Mouse (Mus musculus) adrenal gland, postnatal 14 days (tissue): ENCODE results near the gene Man1c1. TPM values are rescaled to one million over a fixed set of nuclear protein-coding genes. Genes with fewer than 3 reads are reported as not detected.

Experiments used
- DNase-seq: peaks from one replicate; pipeline ENCODE4 v3.0.0; 2021; ENCODE audit warnings: mixed read lengths
- total RNA-seq: library from RNA; stranded (reverse); gene quantifications from 2 replicates; pipeline ENCODE4 v1.2.3, GENCODE M21; 2021

Man1c1 gene
- total RNA-seq, 1 experiment from 2014 or later: 21.5 TPM

- DNase-seq: no peak
Observed at GRCm38 (mm10) chr4:134548169-134548938, 155.7 kb downstream of the Man1c1 start.

- DNase-seq: peak; percentile 58
Observed at GRCm38 (mm10) chr4:134546814-134547705, 157.0 kb downstream of the Man1c1 start.

- DNase-seq: peak; percentile 97
Observed at GRCm38 (mm10) chr4:134543261-134543660, 160.8 kb downstream of the Man1c1 start.

- no peak for DNase-seq
Observed at GRCm38 (mm10) chr4:134542726-134543125, 161.4 kb downstream of the Man1c1 start.

- DNase-seq: no peak
Observed at GRCm38 (mm10) chr4:134538997-134539580, 165.0 kb downstream of the Man1c1 start.

- peak; percentile 77 for DNase-seq
Observed at GRCm38 (mm10) chr4:134535787-134536151, 168.3 kb downstream of the Man1c1 start.

- peak; percentile 99 for DNase-seq
Observed at GRCm38 (mm10) chr4:134534932-134535786, 168.9 kb downstream of the Man1c1 start, which contains the start of gene Mtfr1l. Mtfr1l (minus strand) TSS chr4:134535387.

- peak; percentile 87 for DNase-seq
Observed at GRCm38 (mm10) chr4:134534124-134534886, 169.8 kb downstream of the Man1c1 start.

- no peak for DNase-seq
Observed at GRCm38 (mm10) chr4:134533421-134533820, 170.7 kb downstream of the Man1c1 start.

- DNase-seq: no peak
Observed at GRCm38 (mm10) chr4:134532928-134533327, 171.2 kb downstream of the Man1c1 start.

GRCm38 (mm10) chr4:134526220-134526619 lies 177.9 kb downstream of the Man1c1 start:
- no peak for DNase-seq

GRCm38 (mm10) chr4:134525806-134526205 lies 178.3 kb downstream of the Man1c1 start:
- DNase-seq: no peak

GRCm38 (mm10) chr4:134523447-134523846 lies 180.6 kb downstream of the Man1c1 start:
- peak; percentile 42 for DNase-seq

- DNase-seq: no peak
Observed at GRCm38 (mm10) chr4:134519281-134519680, 184.8 kb downstream of the Man1c1 start.

- DNase-seq: no peak
Observed at GRCm38 (mm10) chr4:134518541-134518940, 185.5 kb downstream of the Man1c1 start.

GRCm38 (mm10) chr4:134517719-134518118 lies 186.4 kb downstream of the Man1c1 start:
- no peak for DNase-seq

- peak; percentile 76 for DNase-seq
Observed at GRCm38 (mm10) chr4:134516981-134517380, 187.1 kb downstream of the Man1c1 start.

GRCm38 (mm10) chr4:134515614-134516013 lies 188.5 kb downstream of the Man1c1 start:
- no peak for DNase-seq

- DNase-seq: peak; percentile 38
Observed at GRCm38 (mm10) chr4:134514309-134514930, 189.7 kb downstream of the Man1c1 start.

- peak; percentile 91 for DNase-seq
Observed at GRCm38 (mm10) chr4:134512798-134513197, 191.3 kb downstream of the Man1c1 start.
